Mouse (Mus musculus): ENCODE measurements around the gene Cops2. TPM values are rescaled to one million over a fixed set of nuclear protein-coding genes. Genes with fewer than 3 reads are reported as not detected.

The Cops2 gene
- total and polyA plus RNA-seq, 2 experiments from 2014 or later, result 45.8 to 51.1 TPM

- DNase-seq (ENCODE audit: low spot score), result no peak
Observed at GRCm38 (mm10) chr2:125813972-125814595, 44.9 kb downstream of the Cops2 start.

GRCm38 (mm10) chr2:125811332-125811731, 47.6 kb downstream of the Cops2 start:
- DNase-seq (ENCODE audit: low spot score) (no peak), ATAC-seq (ENCODE audit: insufficient read depth, low read depth) (no peak)
- Histone ChIP-seq H3K27me3 (ENCODE audit: control insufficient read depth, insufficient read depth, low read length) (no peaks in the 10 kb centered on the region), H3K9ac (replicated peaks; ENCODE audit: low read depth, low read length) (no peak overlapping the region), H3K27ac (ENCODE audit: low read depth) (no peak overlapping the region), H3K4me1 (ENCODE audit: control insufficient read depth, insufficient read depth) (no peaks in the 10 kb centered on the region), H3K4me3 (ENCODE audit: low read depth, low read length) (no peak overlapping the region), H3K36me3 (replicated peaks; ENCODE audit: control insufficient read depth, insufficient read depth, low read length) (no peaks in the 10 kb centered on the region), H3K9me3 (replicated peaks; ENCODE audit: control insufficient read depth, low read length) (no peaks in the 10 kb centered on the region), H3K4me2 (ENCODE audit: low read depth, low read length) (no peak overlapping the region)
- TF ChIP-seq EP300 (IDR thresholded peaks at IDR 0.05; ENCODE audit: low read depth) (no peak), CTCF (IDR thresholded peaks at IDR 0.05; ENCODE audit: low read depth) (no peak)
- 53% methylated on average over 2 of the region's 2 CpGs for WGBS

More at GRCm38 (mm10) chr2:125813972-125814595, 44.9 kb downstream of the Cops2 start:
- H3K36me3 ChIP-seq (replicated peaks; ENCODE audit: control insufficient read depth, insufficient read depth, low read length), result no peaks in the 10 kb centered on the region
- no peaks in the 10 kb centered on the region for H3K9me3 ChIP-seq (replicated peaks; ENCODE audit: control insufficient read depth, low read length)
- H3K9ac ChIP-seq (replicated peaks; ENCODE audit: low read depth, low read length), result no peak overlapping the region
- no peak overlapping the region for H3K27ac ChIP-seq (ENCODE audit: low read depth)
- WGBS, result 67% methylated on average over 9 of the region's 9 CpGs
- no peaks in the 10 kb centered on the region for H3K4me1 ChIP-seq (ENCODE audit: control insufficient read depth, insufficient read depth)
- no peaks in the 10 kb centered on the region for H3K27me3 ChIP-seq (ENCODE audit: control insufficient read depth, insufficient read depth, low read length)
- H3K4me3 ChIP-seq (ENCODE audit: low read depth, low read length), result no peak overlapping the region
- TF ChIP-seq EP300 (IDR thresholded peaks at IDR 0.05; ENCODE audit: low read depth), result no peak
- no peak for TF ChIP-seq CTCF (IDR thresholded peaks at IDR 0.05; ENCODE audit: low read depth)
- no peak for ATAC-seq (ENCODE audit: insufficient read depth, low read depth)
- no peak overlapping the region for H3K4me2 ChIP-seq (ENCODE audit: low read depth, low read length)

GRCm38 (mm10) chr2:125809551-125809950, 49.4 kb downstream of the Cops2 start:
- DNase-seq (ENCODE audit: low spot score) (no peak), ATAC-seq (ENCODE audit: insufficient read depth, low read depth) (no peak)
- Histone ChIP-seq H3K27ac (ENCODE audit: low read depth) (no peak overlapping the region), H3K36me3 (replicated peaks; ENCODE audit: control insufficient read depth, insufficient read depth, low read length) (no peaks in the 10 kb centered on the region), H3K4me3 (ENCODE audit: low read depth, low read length) (no peak overlapping the region), H3K27me3 (ENCODE audit: control insufficient read depth, insufficient read depth, low read length) (no peaks in the 10 kb centered on the region), H3K9ac (replicated peaks; ENCODE audit: low read depth, low read length) (no peak overlapping the region), H3K4me1 (ENCODE audit: control insufficient read depth, insufficient read depth) (no peaks in the 10 kb centered on the region), H3K4me2 (ENCODE audit: low read depth, low read length) (no peak overlapping the region), H3K9me3 (replicated peaks; ENCODE audit: control insufficient read depth, low read length) (no peaks in the 10 kb centered on the region)
- TF ChIP-seq EP300 (IDR thresholded peaks at IDR 0.05; ENCODE audit: low read depth) (no peak), CTCF (IDR thresholded peaks at IDR 0.05; ENCODE audit: low read depth) (no peak)
- 75% methylated on average over 7 of the region's 7 CpGs for WGBS

- H3K4me3 ChIP-seq (ENCODE audit: low read depth, low read length), result no peak overlapping the region
- H3K4me1 ChIP-seq (ENCODE audit: control insufficient read depth, insufficient read depth), result no peaks in the 10 kb centered on the region; the same call in 1 of the 2 replicates
- 29% methylated on average over 1 of the region's 1 CpGs for WGBS
- H3K27me3 ChIP-seq (ENCODE audit: control insufficient read depth, insufficient read depth, low read length), result no peaks in the 10 kb centered on the region
- no peaks in the 10 kb centered on the region for H3K36me3 ChIP-seq (replicated peaks; ENCODE audit: control insufficient read depth, insufficient read depth, low read length)
- DNase-seq (ENCODE audit: low spot score) (no peak), ATAC-seq (ENCODE audit: insufficient read depth, low read depth) (no peak)
- no peak overlapping the region for H3K4me2 ChIP-seq (ENCODE audit: low read depth, low read length)
- no peak overlapping the region for H3K9ac ChIP-seq (replicated peaks; ENCODE audit: low read depth, low read length)
- no peak for TF ChIP-seq EP300 (IDR thresholded peaks at IDR 0.05; ENCODE audit: low read depth)
- H3K27ac ChIP-seq (ENCODE audit: low read depth), result no peak overlapping the region
- no peaks in the 10 kb centered on the region for H3K9me3 ChIP-seq (replicated peaks; ENCODE audit: control insufficient read depth, low read length)
Observed at GRCm38 (mm10) chr2:125805826-125806225, 53.1 kb downstream of the Cops2 start.

- H3K27me3 ChIP-seq (ENCODE audit: control insufficient read depth, insufficient read depth, low read length), result no peaks in the 10 kb centered on the region
- no peak overlapping the region for H3K4me3 ChIP-seq (ENCODE audit: low read depth, low read length)
- H3K27ac ChIP-seq (ENCODE audit: low read depth), result no peak overlapping the region
- ATAC-seq (ENCODE audit: insufficient read depth, low read depth), result no peak
- TF ChIP-seq EP300 (IDR thresholded peaks at IDR 0.05; ENCODE audit: low read depth) (no peak), CTCF (IDR thresholded peaks at IDR 0.05; ENCODE audit: low read depth) (no peak)
- WGBS, result 75% methylated on average over 4 of the region's 4 CpGs
- no peak for DNase-seq (ENCODE audit: low spot score)
- H3K4me2 ChIP-seq (ENCODE audit: low read depth, low read length), result no peak overlapping the region
- no peaks in the 10 kb centered on the region for H3K36me3 ChIP-seq (replicated peaks; ENCODE audit: control insufficient read depth, insufficient read depth, low read length)
- no peak overlapping the region for H3K9ac ChIP-seq (replicated peaks; ENCODE audit: low read depth, low read length)
- H3K9me3 ChIP-seq (replicated peaks; ENCODE audit: control insufficient read depth, low read length), result no peaks in the 10 kb centered on the region
- H3K4me1 ChIP-seq (ENCODE audit: control insufficient read depth, insufficient read depth), result no peaks in the 10 kb centered on the region; the same call in 1 of the 2 replicates
Observed at GRCm38 (mm10) chr2:125801947-125802346, 57.0 kb downstream of the Cops2 start.

- Histone ChIP-seq H3K9me3 (replicated peaks; ENCODE audit: control insufficient read depth, low read length) (no peaks in the 10 kb centered on the region), H3K27ac (ENCODE audit: low read depth) (peak overlapping the region; percentile 52), H3K4me1 (ENCODE audit: control insufficient read depth, insufficient read depth) (no peaks in the 10 kb centered on the region; the same call in 1 of the 2 replicates), H3K4me2 (ENCODE audit: low read depth, low read length) (0 out of 2 replicates have a peak overlapping the region, but pooled peaks have one; percentile 22), H3K36me3 (replicated peaks; ENCODE audit: control insufficient read depth, insufficient read depth, low read length) (no peaks in the 10 kb centered on the region), H3K9ac (replicated peaks; ENCODE audit: low read depth, low read length) (no peak overlapping the region), H3K27me3 (ENCODE audit: control insufficient read depth, insufficient read depth, low read length) (no peaks in the 10 kb centered on the region), H3K4me3 (ENCODE audit: low read depth, low read length) (no peak overlapping the region)
- DNase-seq (ENCODE audit: low spot score) (peak; percentile 52), ATAC-seq (ENCODE audit: insufficient read depth, low read depth) (peak; percentile 84; the same call in 1 of the 2 replicates)
- TF ChIP-seq EP300 (IDR thresholded peaks at IDR 0.05; ENCODE audit: low read depth), result no peak
- TF ChIP-seq CTCF (IDR thresholded peaks at IDR 0.05; ENCODE audit: low read depth), result no peak
- 32% methylated on average over 8 of the region's 8 CpGs for WGBS
Observed at GRCm38 (mm10) chr2:125801038-125801437, 57.9 kb downstream of the Cops2 start.
